Mouse (Mus musculus): ENCODE results near the gene Pakap. TPM values are rescaled to one million over a fixed set of nuclear protein-coding genes. Genes with fewer than 3 reads are reported as not detected.

Gene Pakap
- polyA plus RNA-seq (2017; shearing (Covaris generic)), result 4.4 TPM

DNA sequence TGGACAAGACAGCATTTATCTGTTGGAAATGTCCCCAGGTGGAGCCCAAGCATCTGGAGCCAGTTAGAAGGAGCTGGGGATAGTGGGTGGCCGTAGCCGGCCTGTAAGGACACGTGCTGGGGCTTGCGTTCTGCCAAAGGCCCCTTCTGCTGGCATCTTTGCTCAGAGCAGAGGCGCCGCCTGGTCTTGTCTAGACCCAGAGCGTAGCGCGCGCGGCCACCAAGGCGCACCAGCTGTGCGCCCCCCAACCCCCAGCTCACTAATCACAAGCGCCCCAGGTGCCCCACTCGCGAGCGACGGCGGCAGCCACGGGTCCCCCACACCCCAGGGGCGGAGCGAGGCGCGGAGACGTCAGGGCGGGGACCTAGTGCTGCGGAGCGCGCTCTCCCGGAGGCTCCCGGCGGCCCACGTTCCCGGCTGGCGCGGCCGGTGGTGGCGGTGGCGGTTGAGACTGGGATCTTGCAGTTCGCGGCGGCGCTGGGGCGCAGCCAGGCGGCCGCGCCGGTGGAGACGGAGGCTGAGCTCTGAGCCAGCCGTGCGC lies at the start of gene Pakap:
TSS of gene Pakap (plus strand) at position 514 of the 541 bp plus-strand sequence.

DNA sequence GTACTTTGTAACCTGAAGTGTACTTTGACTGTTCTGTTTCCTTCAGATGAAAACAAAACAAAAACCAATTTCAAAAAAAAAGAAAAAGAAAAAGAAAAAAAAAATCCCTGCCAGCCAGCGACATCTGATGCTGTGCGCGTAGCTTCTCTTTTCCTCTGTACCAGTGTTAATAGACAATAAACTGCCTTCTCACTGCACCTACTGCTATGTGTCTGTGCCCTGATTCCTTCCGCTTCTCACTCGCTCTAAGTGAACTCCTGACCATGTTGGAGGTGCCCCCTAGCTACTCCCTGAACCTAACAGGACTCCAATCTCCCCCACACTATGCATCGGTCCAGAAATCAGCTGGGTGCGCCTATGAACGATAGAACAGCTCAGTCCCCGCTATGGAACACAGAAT lies 149.4 kb downstream of the Pakap start, which contains the start of gene Akap2:
TSS of gene Akap2 (plus strand) at position 304 of the 400 bp plus-strand sequence.

DNA sequence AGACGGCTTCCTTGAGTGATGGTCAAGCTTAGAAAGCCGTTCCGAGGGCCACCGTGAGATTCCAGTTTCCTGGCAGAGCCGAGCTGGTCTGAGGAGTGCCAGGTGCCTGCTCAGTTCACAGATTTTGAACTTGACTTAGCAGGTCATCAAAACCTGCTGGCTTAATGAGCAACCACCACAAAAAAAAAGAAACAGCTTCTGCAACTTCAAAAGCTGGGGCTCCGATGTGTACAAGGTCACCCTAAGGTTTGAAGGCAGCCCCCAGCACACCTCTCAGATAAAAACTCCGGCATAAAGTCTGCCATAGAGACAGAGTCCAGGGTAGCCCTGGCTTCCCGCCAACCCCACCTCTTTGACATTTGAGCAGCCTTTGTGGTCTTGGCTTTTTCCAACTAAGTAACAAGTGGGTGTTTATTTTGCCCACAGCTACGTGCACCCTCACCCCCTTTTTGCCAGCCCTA lies 348.3 kb downstream of the Pakap start, which contains the start of gene D630039A03Rik:
TSS of gene D630039A03Rik (minus strand) at position 97 of the 461 bp plus-strand sequence.

Other genes with a start within 250 kb of the Pakap start
- gene Palm2, start 133.9 kb upstream of the Pakap start, polyA plus RNA-seq (2017; shearing (Covaris generic)), result not detected
- 4.6 TPM for gene Akap2, start 149.5 kb downstream of the Pakap start, polyA plus RNA-seq (2017; shearing (Covaris generic))